Mouse (Mus musculus) forebrain, embryonic 11.5 days (tissue): ENCODE measurements around the gene Gm12569. TPM values are rescaled to one million over a fixed set of nuclear protein-coding genes. Genes with fewer than 3 reads are reported as not detected.

Experiments
- ATAC-seq: fragments of 200-750 bp; cut with Nextera tagmentation; replicated peaks from 2 replicates; pipeline ENCODE4 v1.8.0; 2017; ENCODE audit warnings: moderate TSS enrichment; ENCODE audit not compliant: low FRiP score
- DNase-seq: peaks from one replicate; pipeline ENCODE4 v3.0.0-alpha.2; 2017; ENCODE audit warnings: low spot score
- H3K27ac ChIP-seq: fragments of 300-500 bp; sonication (generic); 2 replicates; pipeline ENCODE4 v1.5.1; 2014; ENCODE audit warnings: low read depth, low read length
- H3K27me3 ChIP-seq: fragments of 300-500 bp; sonication (generic); 2 replicates; pipeline ENCODE4 v1.6.1; 2014; ENCODE audit warnings: mild to moderate bottlenecking, low read length, mixed read lengths; ENCODE audit not compliant: control insufficient read depth, insufficient read depth
- H3K36me3 ChIP-seq: fragments of 300-500 bp; sonication (generic); 2 replicates; pipeline ENCODE4 v1.6.1; 2014; ENCODE audit warnings: mild to moderate bottlenecking, low read length, moderate library complexity, mixed read lengths; ENCODE audit not compliant: control insufficient read depth, insufficient read depth
- H3K4me1 ChIP-seq: fragments of 300-500 bp; sonication (generic); replicated peaks from 2 replicates; pipeline ENCODE4 v1.6.1; 2014; ENCODE audit warnings: low read length, mixed read lengths; ENCODE audit not compliant: control insufficient read depth, insufficient read depth
- H3K4me2 ChIP-seq: fragments of 300-500 bp; sonication (generic); 2 replicates; pipeline ENCODE4 v1.6.1; 2014; ENCODE audit warnings: low read depth, mild to moderate bottlenecking, low read length, moderate library complexity, mixed read lengths; ENCODE audit not compliant: severe bottlenecking
- H3K4me3 ChIP-seq: fragments of 300-500 bp; sonication (generic); 2 replicates; pipeline ENCODE4 v1.5.1; 2014; ENCODE audit warnings: low read depth, low read length
- H3K9ac ChIP-seq: fragments of 300-500 bp; sonication (generic); 2 replicates; pipeline ENCODE4 v1.6.1; 2014; ENCODE audit warnings: low read length
- H3K9me3 ChIP-seq: fragments of 300-500 bp; sonication (generic); 2 replicates; pipeline ENCODE4 v1.6.1; 2016; ENCODE audit warnings: low read length, mixed read lengths; ENCODE audit not compliant: control insufficient read depth
- WGBS: fragments of 180-500 bp; shearing (Covaris S2); extraction: QIAGEN DNeasy Blood & Tissue Kit; methylation state at CpG from one replicate; pipeline ENCODE4 v1.1.7; 2014; 5-methylcytosine and 5-hydroxymethylcytosine counted together
- polyA plus RNA-seq: library from polyadenylated mRNA; unstranded; fragments of >200 nt; fragmentation: Nextera tagmentation; extraction: Ambion mirVana; gene quantifications from 2 replicates; pipeline ENCODE4 v1.2.1, GENCODE M21; 2014

Gene Gm12569
- polyA plus RNA-seq: not detected in 2 replicates

GRCm38 (mm10) chr11:51220308-51220707 lies at the start of gene Gm12569:
Gene Gm12569 (plus strand): TSS chr11:51220473.
- ATAC-seq: no peak
- DNase-seq: no peak
- H3K4me3 ChIP-seq: no peak within 1 kb of the TSS
- no peaks in the 10 kb centered on the region for H3K36me3 ChIP-seq
- H3K9ac ChIP-seq: no peak within 1 kb of the TSS
- no peaks in the 10 kb centered on the region for H3K9me3 ChIP-seq
- 93% methylated on average over 11 of the region's 11 CpGs for WGBS
- H3K4me1 ChIP-seq: no peaks in the 10 kb centered on the region
- H3K27ac ChIP-seq: no peak within 1 kb of the TSS
- H3K4me2 ChIP-seq: no peak within 1 kb of the TSS
- no peaks in the 10 kb centered on the region for H3K27me3 ChIP-seq

GRCm38 (mm10) chr11:51202726-51203125 lies 17.5 kb upstream of the Gm12569 start:
- no peak for DNase-seq
- WGBS: 77% methylated on average over 5 of the region's 5 CpGs

GRCm38 (mm10) chr11:51207758-51208157 lies 12.5 kb upstream of the Gm12569 start:
- Histone ChIP-seq H3K9ac (no peak overlapping the region), H3K27me3 (no peaks in the 10 kb centered on the region), H3K4me3 (no peak overlapping the region), H3K36me3 (no peaks in the 10 kb centered on the region), H3K27ac (no peak overlapping the region), H3K4me2 (no peak overlapping the region), H3K9me3 (no peaks in the 10 kb centered on the region), H3K4me1 (no peaks in the 10 kb centered on the region)
- 94% methylated on average over 3 of the region's 3 CpGs for WGBS
- DNase-seq (no peak), ATAC-seq (no peak)

More at GRCm38 (mm10) chr11:51202726-51203125, 17.5 kb upstream of the Gm12569 start:
- Histone ChIP-seq H3K9me3 (no peaks in the 10 kb centered on the region), H3K9ac (no peak overlapping the region), H3K27ac (no peak overlapping the region), H3K4me1 (no peaks in the 10 kb centered on the region), H3K27me3 (no peaks in the 10 kb centered on the region), H3K4me3 (no peak overlapping the region), H3K36me3 (no peaks in the 10 kb centered on the region), H3K4me2 (no peak overlapping the region)
- ATAC-seq: no peak

GRCm38 (mm10) chr11:51211426-51211825 lies 8.8 kb upstream of the Gm12569 start:
- H3K36me3 ChIP-seq: no peaks in the 10 kb centered on the region
- H3K4me2 ChIP-seq: no peak overlapping the region
- no peaks in the 10 kb centered on the region for H3K4me1 ChIP-seq
- DNase-seq (no peak), ATAC-seq (no peak)
- WGBS: 92% methylated on average over 5 of the region's 5 CpGs
- H3K4me3 ChIP-seq: no peak overlapping the region
- H3K27ac ChIP-seq: no peak overlapping the region
- H3K27me3 ChIP-seq: no peaks in the 10 kb centered on the region
- H3K9ac ChIP-seq: no peak overlapping the region
- H3K9me3 ChIP-seq: no peaks in the 10 kb centered on the region

DNA sequence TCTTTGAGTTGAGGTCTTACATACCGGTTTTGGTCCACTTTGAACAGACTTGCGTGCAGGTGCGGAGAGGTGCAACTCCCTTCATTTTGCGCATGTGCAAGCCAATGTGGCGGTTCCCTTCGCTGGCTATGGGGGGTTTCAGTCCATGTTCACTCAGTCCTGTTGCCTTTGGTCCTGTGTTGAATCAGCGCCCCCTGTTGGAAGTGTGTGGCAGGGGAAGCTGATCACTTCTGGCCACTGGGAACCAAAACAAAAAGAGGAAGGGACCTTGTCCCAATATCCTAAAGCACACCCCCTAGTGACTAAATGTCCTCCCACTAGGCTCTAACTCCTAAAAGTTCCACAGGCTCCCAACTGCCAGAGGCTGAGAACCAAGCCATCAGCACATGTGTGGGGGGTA lies 6.3 kb upstream of the Gm12569 start:
- no peak for DNase-seq
- no peak overlapping the region for H3K4me2 ChIP-seq
- H3K9ac ChIP-seq: no peak overlapping the region
- no peaks in the 10 kb centered on the region for H3K9me3 ChIP-seq
- H3K4me3 ChIP-seq: no peak overlapping the region
- no peak overlapping the region for H3K27ac ChIP-seq
- no peaks in the 10 kb centered on the region for H3K4me1 ChIP-seq
- no peaks in the 10 kb centered on the region for H3K27me3 ChIP-seq
- 85% methylated on average over 7 of the region's 7 CpGs for WGBS
- no peaks in the 10 kb centered on the region for H3K36me3 ChIP-seq
- ATAC-seq: no peak

DNA sequence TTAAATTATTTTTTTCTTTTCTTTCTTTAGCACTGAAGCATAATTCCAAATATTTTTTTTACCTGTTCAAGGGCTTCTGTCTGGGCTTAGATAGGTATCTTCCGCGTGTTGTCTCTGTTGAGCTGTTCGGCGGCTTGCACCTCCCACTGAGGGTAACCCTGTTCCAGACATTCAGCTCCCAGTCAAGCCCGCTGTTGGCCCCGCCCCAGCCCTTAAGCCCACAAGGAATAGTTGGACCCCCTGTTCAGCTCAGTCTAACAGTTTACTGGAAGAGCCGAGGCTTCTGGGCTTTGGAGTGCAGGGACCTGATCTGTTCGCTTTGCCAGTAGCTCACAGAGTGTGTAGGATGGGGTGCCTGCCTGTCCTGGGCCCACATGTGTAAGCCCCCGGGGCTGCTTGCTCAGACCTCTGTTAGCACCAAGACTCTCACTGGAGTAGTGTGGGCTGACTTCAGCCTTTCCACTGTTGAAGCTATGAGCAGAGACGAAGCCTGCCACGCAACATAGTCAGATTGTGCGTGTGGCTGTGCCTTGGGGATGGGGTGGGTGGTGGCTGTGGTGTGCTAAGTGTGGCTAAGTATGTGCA lies 785 bp upstream of the Gm12569 start:
- Histone ChIP-seq H3K4me2 (no peak overlapping the region), H3K36me3 (no peaks in the 10 kb centered on the region), H3K27ac (no peak overlapping the region), H3K9ac (no peak overlapping the region), H3K27me3 (no peaks in the 10 kb centered on the region), H3K4me3 (no peak overlapping the region), H3K4me1 (no peaks in the 10 kb centered on the region), H3K9me3 (no peaks in the 10 kb centered on the region)
- 79% methylated on average over 12 of the region's 12 CpGs for WGBS
- DNase-seq (no peak), ATAC-seq (no peak)

DNA sequence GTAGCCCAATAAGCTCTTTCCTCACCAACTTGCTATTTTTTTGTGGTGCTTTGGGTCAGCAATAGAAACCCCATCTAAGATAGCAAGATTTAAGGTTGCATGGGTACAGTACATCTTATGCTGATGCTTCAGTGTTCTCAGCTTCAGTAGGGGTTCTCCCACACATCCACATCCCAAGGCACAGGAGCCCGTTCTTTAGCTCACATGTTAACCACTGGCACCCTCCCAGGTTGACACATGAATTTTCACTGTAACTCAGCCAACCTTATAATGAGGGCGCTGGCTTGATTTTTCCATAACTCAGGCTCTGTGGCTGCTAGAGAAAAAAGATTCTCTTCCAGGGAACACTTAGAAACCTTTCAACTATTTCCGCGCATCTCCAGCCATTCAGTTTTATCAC lies 6.8 kb downstream of the Gm12569 start:
- H3K4me1 ChIP-seq: no peaks in the 10 kb centered on the region
- DNase-seq (no peak), ATAC-seq (no peak)
- no peak overlapping the region for H3K4me3 ChIP-seq
- H3K4me2 ChIP-seq: no peak overlapping the region
- no peak overlapping the region for H3K27ac ChIP-seq
- no peaks in the 10 kb centered on the region for H3K9me3 ChIP-seq
- WGBS: 95% methylated on average over 4 of the region's 4 CpGs
- no peaks in the 10 kb centered on the region for H3K36me3 ChIP-seq
- no peaks in the 10 kb centered on the region for H3K27me3 ChIP-seq
- H3K9ac ChIP-seq: no peak overlapping the region

DNA sequence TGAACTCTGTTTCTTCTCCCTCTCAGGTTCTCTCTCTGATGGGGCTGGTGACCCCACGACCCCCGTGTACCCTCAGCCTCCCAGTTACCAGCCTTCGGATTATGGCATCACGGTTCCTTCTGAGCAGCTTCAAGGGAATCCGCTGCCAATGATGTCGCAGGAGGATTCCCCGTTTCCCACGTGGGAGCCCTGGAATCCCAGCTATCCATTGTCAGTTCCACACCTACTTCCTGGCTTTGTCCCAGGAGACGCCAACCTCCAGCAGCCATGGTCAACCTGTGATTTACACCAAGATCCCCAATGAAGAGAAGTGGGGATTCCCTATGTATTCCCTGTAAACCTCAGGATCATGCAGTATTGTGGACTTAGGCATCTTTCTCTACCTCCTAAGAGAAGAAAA lies 14.4 kb downstream of the Gm12569 start:
- Histone ChIP-seq H3K4me3 (no peak overlapping the region), H3K27ac (no peak overlapping the region), H3K27me3 (no peaks in the 10 kb centered on the region), H3K9me3 (no peaks in the 10 kb centered on the region), H3K9ac (no peak overlapping the region), H3K36me3 (no peaks in the 10 kb centered on the region), H3K4me2 (no peak overlapping the region), H3K4me1 (no peaks in the 10 kb centered on the region)
- no peak for ATAC-seq
- 93% methylated on average over 9 of the region's 9 CpGs for whole genome bisulfite sequencing
- no peak for DNase-seq

- Histone ChIP-seq H3K9me3 (no peaks in the 10 kb centered on the region), H3K4me3 (no peak overlapping the region), H3K4me1 (no peaks in the 10 kb centered on the region), H3K27ac (no peak overlapping the region), H3K4me2 (no peak overlapping the region), H3K27me3 (no peaks in the 10 kb centered on the region), H3K9ac (no peak overlapping the region), H3K36me3 (no peaks in the 10 kb centered on the region)
- DNase-seq: no peak
- no peak for ATAC-seq
- 83% methylated on average over 2 of the region's 2 CpGs for WGBS
These were observed 22.6 kb downstream of the Gm12569 start for GRCm38 (mm10) chr11:51242897-51243296.
